Mouse (Mus musculus): ENCODE data around the gene Ror2. TPM values are rescaled to one million over a fixed set of nuclear protein-coding genes. Genes with fewer than 3 reads are reported as not detected.

Gene Ror2
- polyA plus RNA-seq, 1 experiment from 2014 or later: 28.3 TPM

GRCm38 (mm10) chr13:53194306-53194705, 91.6 kb downstream of the Ror2 start:
- H3K9me3 ChIP-seq (replicated peaks): no peaks in the 10 kb centered on the region
- no peak overlapping the region; the same call in 1 of the 2 replicates for H3K9ac ChIP-seq
- WGBS: 79% methylated on average over 15 of the region's 15 CpGs
- no peak overlapping the region for H3K4me2 ChIP-seq
- no peaks in the 10 kb centered on the region for H3K36me3 ChIP-seq
- H3K4me1 ChIP-seq (replicated peaks): peaks cover 70% of the 10 kb centered on the region
- ATAC-seq (ENCODE audit: insufficient number of reproducible peaks, low FRiP score): no peak
- H3K27me3 ChIP-seq (replicated peaks): no peaks in the 10 kb centered on the region
- peak overlapping the region; percentile 56; the same call in 1 of the 2 replicates for H3K27ac ChIP-seq (ENCODE audit: poor library complexity, severe bottlenecking)
- H3K4me3 ChIP-seq: no peak overlapping the region

DNA sequence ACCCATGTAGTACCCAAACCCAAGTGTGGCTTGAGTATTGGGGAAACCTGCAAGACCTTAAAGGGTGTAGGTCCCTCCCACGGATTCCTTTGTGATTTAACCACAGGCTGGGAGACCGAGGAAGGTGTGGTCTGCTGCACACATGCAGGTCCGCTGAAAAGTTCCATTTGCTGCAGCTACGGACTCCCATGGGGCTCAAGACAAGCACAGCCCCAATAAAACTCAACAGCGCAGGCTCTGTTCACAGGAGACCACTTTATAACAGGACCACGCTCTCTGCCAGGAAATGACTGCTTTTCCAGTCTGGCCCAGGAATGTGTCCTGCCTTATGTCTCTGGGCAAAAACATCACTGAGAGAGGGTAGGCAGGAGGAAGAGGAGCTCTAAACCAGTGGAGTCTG, 92.2 kb downstream of the Ror2 start:
- no peaks in the 10 kb centered on the region for H3K36me3 ChIP-seq
- ATAC-seq (ENCODE audit: insufficient number of reproducible peaks, low FRiP score): peak; percentile 42; the same call in 1 of the 2 replicates
- 26% methylated on average over 6 of the region's 6 CpGs for WGBS
- H3K4me1 ChIP-seq (replicated peaks): peaks cover 65% of the 10 kb centered on the region
- no peak overlapping the region for H3K4me3 ChIP-seq
- no peaks in the 10 kb centered on the region for H3K9me3 ChIP-seq (replicated peaks)
- H3K9ac ChIP-seq: no peak overlapping the region; the same call in 1 of the 2 replicates
- no peaks in the 10 kb centered on the region for H3K27me3 ChIP-seq (replicated peaks)
- peak overlapping the region; percentile 56; the same call in 1 of the 2 replicates for H3K27ac ChIP-seq (ENCODE audit: poor library complexity, severe bottlenecking)
- peak overlapping the region; percentile 8; the same call in 1 of the 2 replicates for H3K4me2 ChIP-seq

DNA sequence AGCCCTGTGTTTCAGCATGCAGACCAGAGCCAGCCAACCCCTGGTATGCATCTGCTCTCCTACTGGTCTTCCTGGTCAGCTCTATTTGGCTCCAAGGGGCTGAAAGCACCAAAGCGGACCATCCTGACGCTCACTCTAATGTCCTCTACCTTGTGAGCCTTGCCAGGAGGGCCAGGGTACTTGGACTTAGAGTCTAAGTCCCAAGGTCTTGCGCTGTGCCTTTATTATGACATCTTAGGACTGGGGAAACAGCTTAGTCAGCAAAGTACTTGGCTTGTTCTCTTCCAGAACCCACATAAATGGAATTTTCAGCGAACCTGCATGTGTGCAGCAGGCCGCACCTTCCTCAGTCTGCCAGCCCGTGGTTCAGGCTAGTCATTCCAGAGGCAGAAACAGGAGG, 93.6 kb downstream of the Ror2 start:
- H3K27ac ChIP-seq (ENCODE audit: poor library complexity, severe bottlenecking): peak overlapping the region; percentile 13; the same call in 1 of the 2 replicates
- peaks cover 65% of the 10 kb centered on the region for H3K4me1 ChIP-seq (replicated peaks)
- no peak overlapping the region for H3K4me2 ChIP-seq
- H3K36me3 ChIP-seq: no peaks in the 10 kb centered on the region
- 81% methylated on average over 6 of the region's 6 CpGs for WGBS
- no peaks in the 10 kb centered on the region for H3K27me3 ChIP-seq (replicated peaks)
- ATAC-seq (ENCODE audit: insufficient number of reproducible peaks, low FRiP score): no peak
- no peak overlapping the region for H3K4me3 ChIP-seq
- no peaks in the 10 kb centered on the region for H3K9me3 ChIP-seq (replicated peaks)
- no peak overlapping the region for H3K9ac ChIP-seq

GRCm38 (mm10) chr13:53191657-53192056, 94.3 kb downstream of the Ror2 start:
- Histone ChIP-seq H3K27me3 (replicated peaks) (no peaks in the 10 kb centered on the region), H3K4me3 (no peak overlapping the region), H3K36me3 (no peaks in the 10 kb centered on the region), H3K9me3 (replicated peaks) (no peaks in the 10 kb centered on the region), H3K4me2 (no peak overlapping the region), H3K4me1 (replicated peaks) (peaks cover 60% of the 10 kb centered on the region), H3K27ac (ENCODE audit: poor library complexity, severe bottlenecking) (0 out of 2 replicates have a peak overlapping the region, but pooled peaks have one; percentile 13), H3K9ac (no peak overlapping the region; the same call in 1 of the 2 replicates)
- WGBS: 41% methylated on average over 7 of the region's 7 CpGs
- ATAC-seq (ENCODE audit: insufficient number of reproducible peaks, low FRiP score): no peak

DNA sequence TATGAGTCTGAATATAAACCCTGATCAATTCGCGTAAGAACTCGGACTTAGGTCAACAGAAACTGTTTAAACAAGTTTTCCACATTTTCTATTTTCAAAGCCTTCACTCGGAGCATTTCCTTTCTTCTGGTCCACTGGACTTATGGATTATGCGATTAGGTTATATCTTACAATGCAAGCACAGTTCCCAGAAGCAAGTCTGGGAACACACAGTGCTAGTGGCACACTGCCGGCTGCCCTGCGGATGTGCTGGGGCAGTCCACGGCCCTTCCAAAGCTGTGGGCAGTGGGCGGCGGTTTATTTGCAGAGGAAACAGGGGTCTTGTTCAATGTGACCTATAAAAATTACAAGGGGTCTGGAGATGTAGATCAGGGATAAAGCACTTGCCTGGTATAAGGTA, 97.0 kb downstream of the Ror2 start:
- H3K27ac ChIP-seq (ENCODE audit: poor library complexity, severe bottlenecking): no peak overlapping the region
- H3K4me2 ChIP-seq: no peak overlapping the region
- no peaks in the 10 kb centered on the region for H3K27me3 ChIP-seq (replicated peaks)
- H3K36me3 ChIP-seq: no peaks in the 10 kb centered on the region
- no peak overlapping the region for H3K4me3 ChIP-seq
- no peak for ATAC-seq (ENCODE audit: insufficient number of reproducible peaks, low FRiP score)
- H3K9ac ChIP-seq: no peak overlapping the region
- H3K4me1 ChIP-seq (replicated peaks): peaks cover 40% of the 10 kb centered on the region
- H3K9me3 ChIP-seq (replicated peaks): 0 out of 2 replicates have a peak, but pooled peaks cover 6% of the 10 kb centered on the region
- WGBS: 79% methylated on average over 10 of the region's 10 CpGs

DNA sequence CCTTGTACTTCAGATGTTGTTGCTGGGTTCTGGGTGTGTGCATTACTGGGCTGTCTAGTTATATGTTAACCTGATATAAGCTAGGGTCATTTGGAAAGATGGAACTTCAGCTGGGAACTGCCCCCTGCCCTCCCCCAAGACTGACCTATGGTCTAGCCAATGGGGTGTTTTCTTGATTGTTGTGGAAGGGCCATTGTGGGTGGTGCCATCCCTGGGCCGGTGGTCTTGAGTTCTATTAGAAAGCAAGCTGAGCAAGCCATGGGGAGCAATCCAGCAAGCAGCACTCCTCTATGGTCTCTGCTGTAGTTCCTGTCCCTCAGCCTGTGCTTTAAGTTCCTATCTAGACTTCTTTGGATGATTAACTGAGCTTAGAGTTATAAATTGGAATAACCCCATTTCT, 101.1 kb downstream of the Ror2 start:
- H3K4me2 ChIP-seq: no peak overlapping the region
- ATAC-seq (ENCODE audit: insufficient number of reproducible peaks, low FRiP score): no peak
- H3K27ac ChIP-seq (ENCODE audit: poor library complexity, severe bottlenecking): no peak overlapping the region
- H3K9ac ChIP-seq: no peak overlapping the region
- H3K27me3 ChIP-seq (replicated peaks): no peaks in the 10 kb centered on the region
- peaks cover 32% of the 10 kb centered on the region for H3K4me1 ChIP-seq (replicated peaks)
- WGBS: 69% methylated on average over 1 of the region's 1 CpGs
- H3K4me3 ChIP-seq: no peak overlapping the region
- 0 out of 2 replicates have a peak, but pooled peaks cover 6% of the 10 kb centered on the region for H3K9me3 ChIP-seq (replicated peaks)
- no peaks in the 10 kb centered on the region for H3K36me3 ChIP-seq

GRCm38 (mm10) chr13:53184149-53184548, 101.8 kb downstream of the Ror2 start:
- H3K4me1 ChIP-seq (replicated peaks): peaks cover 39% of the 10 kb centered on the region
- H3K9ac ChIP-seq: no peak overlapping the region
- H3K4me2 ChIP-seq: no peak overlapping the region
- H3K9me3 ChIP-seq (replicated peaks): 0 out of 2 replicates have a peak, but pooled peaks cover 6% of the 10 kb centered on the region
- H3K27me3 ChIP-seq (replicated peaks): no peaks in the 10 kb centered on the region
- WGBS: 69% methylated on average over 5 of the region's 5 CpGs
- no peaks in the 10 kb centered on the region for H3K36me3 ChIP-seq
- no peak overlapping the region for H3K4me3 ChIP-seq
- H3K27ac ChIP-seq (ENCODE audit: poor library complexity, severe bottlenecking): no peak overlapping the region
- no peak for ATAC-seq (ENCODE audit: insufficient number of reproducible peaks, low FRiP score)

DNA sequence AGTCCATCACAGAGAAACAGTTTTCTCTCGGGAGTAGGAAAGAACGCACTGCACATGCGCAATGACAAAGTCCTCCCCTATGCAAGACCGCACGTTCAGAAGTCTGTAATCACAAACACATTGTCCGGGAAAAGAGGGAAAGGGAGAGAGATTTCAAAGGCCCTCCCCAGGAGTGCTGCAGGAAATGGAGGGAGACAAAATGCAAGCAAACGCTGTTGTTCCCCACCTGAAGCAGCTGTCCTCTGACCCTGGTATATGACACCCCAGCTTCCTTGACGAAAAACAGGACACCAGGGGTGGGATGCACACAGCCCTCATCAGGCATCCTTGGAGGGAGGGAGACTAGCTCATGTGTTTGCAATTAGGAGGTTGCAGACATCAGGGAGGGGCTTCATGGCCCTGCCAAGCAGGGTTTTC, 102.8 kb downstream of the Ror2 start:
- no peak overlapping the region for H3K4me3 ChIP-seq
- H3K9ac ChIP-seq: 0 out of 2 replicates have a peak overlapping the region, but pooled peaks have one; percentile 19
- ATAC-seq (ENCODE audit: insufficient number of reproducible peaks, low FRiP score): no peak
- peaks cover 46% of the 10 kb centered on the region for H3K4me1 ChIP-seq (replicated peaks)
- no peaks in the 10 kb centered on the region for H3K36me3 ChIP-seq
- peak overlapping the region; percentile 54; the same call in 1 of the 2 replicates for H3K27ac ChIP-seq (ENCODE audit: poor library complexity, severe bottlenecking)
- H3K4me2 ChIP-seq: peak overlapping the region; percentile 47
- no peaks in the 10 kb centered on the region for H3K27me3 ChIP-seq (replicated peaks)
- 23% methylated on average over 8 of the region's 8 CpGs for WGBS
- H3K9me3 ChIP-seq (replicated peaks): 0 out of 2 replicates have a peak, but pooled peaks cover 6% of the 10 kb centered on the region

DNA sequence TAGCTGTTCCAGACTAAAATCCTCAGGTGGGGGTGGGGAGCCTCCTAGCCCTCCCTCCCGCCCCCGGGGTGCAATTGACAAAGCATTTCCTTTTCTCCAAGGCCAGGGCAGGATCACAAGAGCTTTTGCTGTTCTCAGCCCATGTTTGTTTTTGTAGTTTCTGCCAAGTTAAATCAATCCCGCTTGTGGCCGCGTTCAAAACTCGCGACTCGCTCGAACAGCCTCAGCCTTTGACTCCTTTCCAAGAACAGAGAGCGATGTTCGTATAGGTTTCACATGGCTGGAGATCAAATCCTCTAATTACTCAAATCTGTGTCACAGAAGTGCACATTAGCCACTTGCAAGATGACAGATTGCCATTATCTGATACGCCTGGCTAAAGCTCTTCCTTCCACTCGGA, 107.3 kb downstream of the Ror2 start:
- peaks cover 74% of the 10 kb centered on the region for H3K4me1 ChIP-seq (replicated peaks)
- H3K27me3 ChIP-seq (replicated peaks): no peaks in the 10 kb centered on the region
- peak overlapping the region; percentile 53 for H3K4me2 ChIP-seq
- H3K36me3 ChIP-seq: no peaks in the 10 kb centered on the region
- peak overlapping the region; percentile 28; the same call in 1 of the 2 replicates for H3K27ac ChIP-seq (ENCODE audit: poor library complexity, severe bottlenecking)
- H3K9ac ChIP-seq: 0 out of 2 replicates have a peak overlapping the region, but pooled peaks have one; percentile 14
- WGBS: 11% methylated on average over 13 of the region's 13 CpGs
- no peak overlapping the region for H3K4me3 ChIP-seq
- ATAC-seq (ENCODE audit: insufficient number of reproducible peaks, low FRiP score): no peak
- no peaks in the 10 kb centered on the region for H3K9me3 ChIP-seq (replicated peaks)

GRCm38 (mm10) chr13:53178171-53178570, 107.8 kb downstream of the Ror2 start:
- no peak overlapping the region for H3K27ac ChIP-seq (ENCODE audit: poor library complexity, severe bottlenecking)
- 0 out of 2 replicates have a peak overlapping the region, but pooled peaks have one; percentile 14 for H3K9ac ChIP-seq
- no peaks in the 10 kb centered on the region for H3K9me3 ChIP-seq (replicated peaks)
- peaks cover 74% of the 10 kb centered on the region for H3K4me1 ChIP-seq (replicated peaks)
- peak overlapping the region; percentile 53; the same call in 1 of the 2 replicates for H3K4me2 ChIP-seq
- no peaks in the 10 kb centered on the region for H3K36me3 ChIP-seq
- no peak overlapping the region for H3K4me3 ChIP-seq
- 57% methylated on average over 4 of the region's 4 CpGs for WGBS
- no peak for ATAC-seq (ENCODE audit: insufficient number of reproducible peaks, low FRiP score)
- no peaks in the 10 kb centered on the region for H3K27me3 ChIP-seq (replicated peaks)

DNA sequence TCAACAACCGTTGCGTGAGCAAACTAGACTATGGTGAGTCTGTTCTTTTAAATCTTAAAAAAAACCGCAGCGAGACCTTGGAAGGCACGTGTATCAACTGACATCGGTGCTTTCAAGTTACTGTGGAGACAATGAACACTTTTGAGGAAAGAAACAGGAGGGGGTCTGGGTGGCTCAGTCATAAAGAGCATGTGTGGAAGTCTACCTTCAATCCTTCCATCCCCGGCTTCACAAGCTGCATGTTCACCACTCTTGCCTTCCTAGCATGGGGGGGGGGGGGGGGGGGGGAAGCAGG, 108.6 kb downstream of the Ror2 start:
- H3K27me3 ChIP-seq (replicated peaks): no peaks in the 10 kb centered on the region
- no peak overlapping the region; the same call in 1 of the 2 replicates for H3K27ac ChIP-seq (ENCODE audit: poor library complexity, severe bottlenecking)
- no peaks in the 10 kb centered on the region for H3K9me3 ChIP-seq (replicated peaks)
- WGBS: 58% methylated on average over 7 of the region's 7 CpGs
- no peaks in the 10 kb centered on the region for H3K36me3 ChIP-seq
- H3K4me2 ChIP-seq: no peak overlapping the region
- no peak for ATAC-seq (ENCODE audit: insufficient number of reproducible peaks, low FRiP score)
- H3K9ac ChIP-seq: no peak overlapping the region
- H3K4me3 ChIP-seq: no peak overlapping the region
- peaks cover 73% of the 10 kb centered on the region for H3K4me1 ChIP-seq (replicated peaks)

Data from heart, embryonic 12.5 days (tissue).